Mouse (Mus musculus) heart, embryonic 14.5 days (tissue): ENCODE data around the gene C130026I21Rik. TPM values are rescaled to one million over a fixed set of nuclear protein-coding genes. Genes with fewer than 3 reads are reported as not detected.
"Not testable (repeated sequence)": the region's sequence is repeated elsewhere in the genome, so short reads cannot be mapped to it uniquely, and the experiment has no call there.

ENCODE experiments used
- ATAC-seq: fragments of 200-750 bp; cut with Nextera tagmentation; 2 replicates; pipeline ENCODE4 v1.8.0; 2017; ENCODE audit warnings: low read depth, moderate TSS enrichment; ENCODE audit not compliant: insufficient number of reproducible peaks, insufficient read depth, low FRiP score
- H3K27ac ChIP-seq, 2 experiments: fragments of 200-500 bp in 1 of 2; fragments of 300-500 bp in 1 of 2; sonication (generic) in 1 of 2; replicated peaks in 1 of 2; 2 replicates each; pipeline ENCODE4 v1.5.1; 2012 to 2014; ENCODE audit warnings: low read depth in 2 of 2, low read length in 2 of 2, control low read depth in 1 of 2, mild to moderate bottlenecking in 1 of 2, mixed read lengths in 1 of 2; ENCODE audit not compliant: control insufficient read depth in 1 of 2, insufficient read depth in 1 of 2
- H3K27me3 ChIP-seq: fragments of 300-500 bp; sonication (generic); 2 replicates; pipeline ENCODE4 v1.6.1; 2014; ENCODE audit warnings: mild to moderate bottlenecking, low read length, control low read depth; ENCODE audit not compliant: control insufficient read depth, insufficient read depth
- H3K36me3 ChIP-seq: fragments of 300-500 bp; sonication (generic); 2 replicates; pipeline ENCODE4 v1.6.1; 2014; ENCODE audit warnings: mild to moderate bottlenecking, control low read depth, low read length, mixed read lengths; ENCODE audit not compliant: control insufficient read depth, insufficient read depth
- H3K4me1 ChIP-seq, 2 experiments: fragments of 200-500 bp in 1 of 2; fragments of 300-500 bp in 1 of 2; sonication (generic) in 1 of 2; 2 replicates each; pipeline ENCODE4 v1.6.1; 2012 to 2014; ENCODE audit warnings: low read length in 2 of 2, control low read depth in 1 of 2, mixed read lengths in 1 of 2; ENCODE audit not compliant: control insufficient read depth in 2 of 2, insufficient read depth in 2 of 2
- H3K4me2 ChIP-seq: fragments of 300-500 bp; sonication (generic); 2 replicates; pipeline ENCODE4 v1.6.1; 2014; ENCODE audit warnings: mild to moderate bottlenecking, low read length
- H3K4me3 ChIP-seq, 2 experiments: fragments of 200-500 bp in 1 of 2; fragments of 300-500 bp in 1 of 2; sonication (generic) in 1 of 2; 2 replicates each; pipeline ENCODE4 v1.5.1; 2012 to 2014; ENCODE audit warnings: low read length in 2 of 2, mild to moderate bottlenecking in 2 of 2, control low read depth in 1 of 2, low read depth in 1 of 2, moderate library complexity in 1 of 2; ENCODE audit not compliant: control insufficient read depth in 1 of 2, insufficient read depth in 1 of 2
- H3K9ac ChIP-seq: fragments of 300-500 bp; sonication (generic); 2 replicates; pipeline ENCODE4 v1.6.1; 2014; ENCODE audit warnings: mild to moderate bottlenecking, low read length
- H3K9me3 ChIP-seq: fragments of 300-500 bp; sonication (generic); 2 replicates; pipeline ENCODE4 v1.6.1; 2016; ENCODE audit warnings: low read length, control low read depth; ENCODE audit not compliant: control insufficient read depth
- whole genome bisulfite sequencing: fragments of 180-500 bp; shearing (Covaris S2); extraction: QIAGEN DNeasy Blood & Tissue Kit; methylation state at CpG from one replicate; pipeline ENCODE4 v1.1.7; 2014; 5-methylcytosine and 5-hydroxymethylcytosine counted together
- polyA plus RNA-seq: library from polyadenylated mRNA; unstranded; fragments of >200 nt; fragmentation: Nextera tagmentation; extraction: Ambion mirVana; gene quantifications from 2 replicates; pipeline ENCODE4 v1.2.1, GENCODE M21; 2014

C130026I21Rik gene
- polyA plus RNA-seq, 1 experiment from 2014 or later: not detected

DNA sequence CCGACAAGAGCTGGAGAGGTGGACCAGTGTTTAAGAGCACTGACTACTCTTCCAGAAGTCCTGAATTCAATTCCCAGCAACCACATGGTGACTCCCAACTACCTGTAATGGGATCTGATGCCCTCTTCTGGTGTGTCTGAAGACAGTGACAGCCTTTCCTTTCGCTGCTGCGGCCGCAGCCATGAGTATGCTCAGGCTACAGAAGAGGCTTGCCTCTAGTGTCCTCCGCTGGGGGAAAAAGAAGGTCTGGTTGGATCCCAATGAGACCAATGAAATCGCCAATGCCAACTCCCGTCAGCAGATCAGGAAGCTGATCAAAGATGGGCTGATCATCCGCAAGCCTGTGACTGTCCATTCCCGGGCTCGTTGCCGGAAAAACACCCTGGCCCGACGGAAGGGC is 258.4 kb downstream of the C130026I21Rik start:
- not testable (repeated sequence) for ATAC-seq, H3K27ac ChIP-seq, H3K9ac ChIP-seq, H3K9me3 ChIP-seq, H3K4me2 ChIP-seq, H3K36me3 ChIP-seq, H3K4me3 ChIP-seq, H3K4me1 ChIP-seq, H3K27me3 ChIP-seq
- WGBS: 89% methylated on average over 12 of the region's 13 CpGs

DNA sequence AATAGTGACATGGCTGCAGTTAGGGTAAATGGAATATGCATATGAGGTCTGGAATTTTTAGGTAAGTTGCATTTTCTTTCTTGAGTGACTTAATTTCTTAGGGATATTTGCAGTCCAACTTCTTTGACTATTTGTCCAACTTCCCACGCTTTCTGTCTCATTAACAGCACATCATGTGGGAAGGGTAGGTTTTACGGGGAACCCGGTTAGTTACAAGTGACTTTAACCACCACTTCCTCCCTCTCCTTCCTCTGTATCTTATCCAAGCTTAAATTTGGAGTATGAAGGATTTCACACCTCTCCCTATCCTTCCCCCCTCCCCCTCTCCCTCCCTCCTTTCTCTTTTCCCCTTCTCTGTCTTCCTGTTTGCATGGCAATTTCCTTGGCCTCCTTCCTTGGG is 259.4 kb downstream of the C130026I21Rik start:
- not testable (repeated sequence) for H3K4me3 ChIP-seq, H3K27ac ChIP-seq, H3K4me1 ChIP-seq, H3K27me3 ChIP-seq, H3K4me2 ChIP-seq, H3K36me3 ChIP-seq, H3K9me3 ChIP-seq, ATAC-seq, H3K9ac ChIP-seq
- WGBS: 88% methylated on average over 1 of the region's 3 CpGs

DNA sequence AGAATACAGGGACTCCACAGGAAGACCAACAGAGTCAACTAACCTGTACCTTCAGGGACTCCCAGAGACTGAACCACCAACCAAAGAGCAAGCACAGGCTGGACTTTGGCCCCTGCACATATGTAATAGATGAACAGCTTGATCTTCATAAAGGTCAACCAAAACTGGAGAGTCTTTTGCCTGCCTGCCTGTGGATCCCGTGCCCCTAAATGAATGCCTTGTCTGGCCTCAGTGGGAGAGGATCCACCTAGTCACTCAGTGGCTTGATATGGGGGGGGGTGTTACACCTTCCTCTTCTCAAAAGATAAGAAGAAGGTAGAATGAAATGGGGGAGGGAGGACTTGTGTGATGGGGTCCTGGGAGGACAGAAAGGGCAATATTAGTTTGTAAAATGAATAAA is 262.6 kb downstream of the C130026I21Rik start:
- H3K36me3 ChIP-seq, H3K4me1 ChIP-seq, ATAC-seq, H3K9ac ChIP-seq, H3K9me3 ChIP-seq, H3K4me3 ChIP-seq, H3K27ac ChIP-seq, H3K27me3 ChIP-seq, H3K4me2 ChIP-seq: not testable (repeated sequence)
- WGBS: 59% methylated on average over 1 of the region's 1 CpGs

DNA sequence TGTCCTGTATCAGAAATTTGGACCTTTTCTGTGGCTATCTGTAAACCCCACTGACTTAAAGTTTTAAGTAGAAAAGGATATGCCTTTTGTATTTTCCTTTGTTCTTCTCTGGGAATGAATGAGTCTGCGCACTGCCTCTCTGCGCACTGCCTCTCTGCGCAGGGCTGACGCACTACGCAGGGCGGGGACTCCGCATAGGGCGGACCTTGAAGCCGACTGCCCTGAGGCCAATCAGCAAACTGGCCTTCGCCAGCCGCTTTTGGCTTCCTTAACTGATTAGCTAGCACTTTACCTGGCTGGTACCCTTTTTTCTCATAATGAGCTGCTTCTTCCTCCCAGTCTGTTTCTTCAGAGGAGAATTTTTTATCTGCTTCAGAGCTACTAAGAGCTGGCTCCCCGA is 271.1 kb downstream of the C130026I21Rik start:
- ATAC-seq: not testable (repeated sequence)

DNA sequence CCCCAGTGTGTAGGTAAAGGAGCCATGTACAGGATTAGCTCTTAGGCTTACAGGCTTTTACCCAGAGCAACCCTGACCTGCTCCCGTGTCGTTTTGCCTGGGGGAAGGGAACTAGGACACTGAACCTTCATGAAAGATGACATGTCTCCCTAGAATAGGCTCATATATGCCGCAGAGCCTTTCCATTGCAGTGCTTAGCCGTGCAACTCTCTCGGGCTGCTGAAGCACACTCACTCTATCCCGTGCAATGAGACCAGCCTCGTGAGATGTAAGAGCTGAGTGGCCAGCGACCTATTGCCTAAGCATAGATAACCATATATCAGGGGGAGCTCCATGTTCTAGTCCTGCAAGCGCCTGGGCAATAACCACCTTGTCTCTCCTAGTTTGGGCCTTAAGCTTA is 274.1 kb downstream of the C130026I21Rik start:
- H3K27me3 ChIP-seq, H3K4me2 ChIP-seq, H3K4me3 ChIP-seq, H3K27ac ChIP-seq, H3K9ac ChIP-seq, H3K36me3 ChIP-seq, ATAC-seq, H3K9me3 ChIP-seq, H3K4me1 ChIP-seq: not testable (repeated sequence)
- WGBS: 82% methylated on average over 5 of the region's 9 CpGs

More for the DNA sequence above, 271.1 kb downstream of the C130026I21Rik start:
- not testable (repeated sequence) for H3K36me3 ChIP-seq, H3K27me3 ChIP-seq, H3K27ac ChIP-seq, H3K4me2 ChIP-seq, H3K9me3 ChIP-seq, H3K4me3 ChIP-seq, H3K4me1 ChIP-seq, H3K9ac ChIP-seq
- 83% methylated on average over 5 of the region's 12 CpGs for WGBS

DNA sequence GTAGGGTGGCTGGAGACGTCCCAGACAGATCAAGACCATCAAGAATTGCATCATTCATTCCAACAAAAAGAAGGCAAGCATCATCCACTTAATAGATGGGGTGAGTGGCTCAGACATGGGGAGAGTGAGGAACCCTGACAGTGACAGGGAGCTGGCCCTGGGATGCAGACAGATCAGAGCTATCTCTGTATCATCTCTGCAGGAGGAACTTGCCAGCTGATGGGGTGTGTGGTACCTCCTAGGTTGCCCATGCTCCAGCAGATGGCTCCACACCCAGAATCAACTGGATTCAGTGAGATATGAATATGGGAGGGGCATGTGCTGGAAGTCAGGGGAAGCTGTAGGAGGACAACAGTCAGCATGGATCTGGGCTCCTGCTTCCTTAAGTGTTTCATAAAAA is 275.9 kb downstream of the C130026I21Rik start:
- H3K27me3 ChIP-seq, H3K9ac ChIP-seq, H3K4me1 ChIP-seq, H3K4me3 ChIP-seq, H3K27ac ChIP-seq, H3K36me3 ChIP-seq, ATAC-seq, H3K9me3 ChIP-seq, H3K4me2 ChIP-seq: not testable (repeated sequence)
- no CpG with 5 or more reads among the region's 1 CpGs for WGBS

DNA sequence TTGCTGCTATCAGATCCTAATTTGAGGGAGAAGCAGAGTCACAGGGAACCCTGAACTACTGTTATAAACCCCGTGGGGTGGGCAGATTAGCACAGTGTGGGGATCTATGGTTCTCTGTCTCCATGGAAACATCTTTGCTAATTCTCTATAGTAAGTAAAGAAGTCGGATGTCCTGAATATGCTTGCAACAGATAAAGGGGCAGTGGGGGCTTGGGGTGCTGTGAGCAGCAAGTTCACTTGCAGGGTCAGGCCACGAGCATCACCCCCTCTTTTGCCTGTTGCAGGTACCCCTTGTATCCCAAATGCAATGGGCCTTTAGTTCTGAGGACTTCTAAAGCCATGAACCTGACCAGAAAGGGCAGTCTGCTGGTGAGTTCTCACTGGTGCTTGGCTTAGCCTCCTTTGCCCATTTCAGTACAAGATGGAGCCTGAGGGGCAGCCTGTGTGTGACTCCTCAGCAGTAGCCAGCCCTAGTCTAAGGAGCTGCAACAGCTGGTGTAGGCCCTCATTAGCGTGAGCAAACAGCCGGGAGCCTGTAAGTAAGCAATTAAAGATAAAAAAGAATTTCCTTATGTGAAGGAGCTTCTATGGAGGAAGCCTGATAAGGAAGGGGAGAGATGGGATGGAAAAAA is 276.6 kb downstream of the C130026I21Rik start:
- not testable (repeated sequence) for H3K27me3 ChIP-seq, H3K4me1 ChIP-seq, H3K27ac ChIP-seq, H3K4me2 ChIP-seq, H3K9ac ChIP-seq, H3K36me3 ChIP-seq, H3K4me3 ChIP-seq, H3K9me3 ChIP-seq
- peak; percentile 59 for ATAC-seq
- 50% methylated on average over 1 of the region's 5 CpGs for WGBS

DNA sequence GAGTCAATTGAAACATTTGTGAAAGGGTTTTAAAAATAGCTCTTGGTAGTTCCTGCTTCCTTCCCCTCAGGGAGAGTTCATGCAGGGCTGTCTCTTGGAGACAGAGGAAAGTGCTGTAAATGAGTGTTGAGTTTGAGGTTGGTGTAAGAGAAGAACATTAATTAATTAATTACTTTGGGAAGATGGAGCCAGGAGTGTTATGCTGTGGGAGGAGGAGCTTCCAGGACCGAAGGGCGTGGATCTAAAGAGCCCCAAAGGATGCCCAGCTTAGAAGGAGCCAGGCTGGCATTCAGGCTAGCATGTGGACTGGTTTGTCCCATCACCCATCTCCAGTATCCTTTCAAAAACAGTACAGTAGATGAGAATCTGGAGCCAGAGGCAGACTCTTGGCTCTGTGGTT is 277.1 kb downstream of the C130026I21Rik start:
- no CpG with 5 or more reads among the region's 2 CpGs for WGBS
- not testable (repeated sequence) for H3K4me3 ChIP-seq, H3K9me3 ChIP-seq, H3K4me1 ChIP-seq, H3K4me2 ChIP-seq, H3K9ac ChIP-seq, H3K27ac ChIP-seq, H3K27me3 ChIP-seq, H3K36me3 ChIP-seq
- ATAC-seq: peak; percentile 72
